Mouse (Mus musculus) kidney, embryonic 15.5 days (tissue): ENCODE results near the gene Pnliprp2. TPM values are rescaled to one million over a fixed set of nuclear protein-coding genes. Genes with fewer than 3 reads are reported as not detected.
A peak's percentile ranks its signal among the peaks of the same experiment; 100 is the strongest.

Experiments used
- ATAC-seq: fragments of 200-750 bp; cut with Nextera tagmentation; replicated peaks from 2 replicates; pipeline ENCODE4 v1.8.0; 2017; ENCODE audit warnings: moderate TSS enrichment; ENCODE audit not compliant: low FRiP score
- H3K27ac ChIP-seq: fragments of 300-500 bp; sonication (generic); 2 replicates; pipeline ENCODE4 v1.5.1; 2015; ENCODE audit warnings: mild to moderate bottlenecking, inconsistent platforms
- H3K27me3 ChIP-seq: fragments of 300-500 bp; sonication (generic); 2 replicates; pipeline ENCODE4 v1.6.1; 2015; ENCODE audit warnings: inconsistent platforms
- H3K36me3 ChIP-seq: fragments of 300-500 bp; sonication (generic); 2 replicates; pipeline ENCODE4 v1.6.1; 2015; ENCODE audit warnings: inconsistent platforms
- H3K4me1 ChIP-seq: fragments of 300-500 bp; sonication (generic); 2 replicates; pipeline ENCODE4 v1.6.1; 2015; ENCODE audit warnings: inconsistent platforms
- H3K4me2 ChIP-seq: fragments of 300-500 bp; sonication (generic); 2 replicates; pipeline ENCODE4 v1.6.1; 2015; ENCODE audit warnings: moderate library complexity, mild to moderate bottlenecking, inconsistent platforms
- H3K4me3 ChIP-seq: fragments of 300-500 bp; sonication (generic); replicated peaks from 2 replicates; pipeline ENCODE4 v1.5.1; 2015; ENCODE audit warnings: mild to moderate bottlenecking, inconsistent platforms
- H3K9ac ChIP-seq: fragments of 300-500 bp; sonication (generic); 2 replicates; pipeline ENCODE4 v1.6.1; 2015; ENCODE audit warnings: mild to moderate bottlenecking, inconsistent platforms
- H3K9me3 ChIP-seq: fragments of 300-500 bp; sonication (generic); replicated peaks from 2 replicates; pipeline ENCODE4 v1.6.1; 2016; ENCODE audit warnings: inconsistent platforms
- WGBS: fragments of 180-500 bp; shearing (Covaris S2); methylation state at CpG from one replicate; pipeline ENCODE4 v1.1.7; 2015; ENCODE audit warnings: mixed read lengths; 5-methylcytosine and 5-hydroxymethylcytosine counted together
- polyA plus RNA-seq: library from polyadenylated mRNA; unstranded; fragments of >200 nt; fragmentation: Nextera tagmentation; extraction: Ambion mirVana; gene quantifications from 2 replicates; pipeline ENCODE4 v1.2.1, GENCODE M21; 2015

Gene Pnliprp2
- polyA plus RNA-seq, 1 experiment from 2014 or later, result 0.44 TPM

- WGBS, result 75% methylated on average over 2 of the region's 2 CpGs
- ATAC-seq, result no peak
- no peaks in the 10 kb centered on the region for H3K9me3 ChIP-seq
Measured at GRCm38 (mm10) chr19:58750822-58751221, 8.7 kb upstream of the Pnliprp2 start.

GRCm38 (mm10) chr19:58751504-58751903 is 8.0 kb upstream of the Pnliprp2 start:
- Histone ChIP-seq H3K9me3 (no peaks in the 10 kb centered on the region), H3K4me2 (no peak overlapping the region), H3K27me3 (no peaks in the 10 kb centered on the region), H3K27ac (no peak overlapping the region), H3K9ac (no peak overlapping the region), H3K4me1 (no peaks in the 10 kb centered on the region), H3K4me3 (no peak overlapping the region), H3K36me3 (no peaks in the 10 kb centered on the region)
- WGBS, result 60% methylated on average over 2 of the region's 2 CpGs
- no peak for ATAC-seq

More at GRCm38 (mm10) chr19:58750822-58751221, 8.7 kb upstream of the Pnliprp2 start:
- Histone ChIP-seq H3K27ac (no peak overlapping the region), H3K4me1 (no peaks in the 10 kb centered on the region), H3K4me2 (no peak overlapping the region), H3K4me3 (no peak overlapping the region), H3K27me3 (no peaks in the 10 kb centered on the region), H3K9ac (no peak overlapping the region), H3K36me3 (no peaks in the 10 kb centered on the region)

- no peaks in the 10 kb centered on the region for H3K36me3 ChIP-seq
- no peak overlapping the region for H3K9ac ChIP-seq
- H3K4me2 ChIP-seq, result no peak overlapping the region
- no peaks in the 10 kb centered on the region for H3K9me3 ChIP-seq
- no peak overlapping the region for H3K27ac ChIP-seq
- no peaks in the 10 kb centered on the region for H3K27me3 ChIP-seq
- H3K4me1 ChIP-seq, result peaks cover 5% of the 10 kb centered on the region; the same call in 1 of the 2 replicates
- H3K4me3 ChIP-seq, result no peak overlapping the region
- no peak for ATAC-seq
- 88% methylated on average over 4 of the region's 4 CpGs for WGBS
Measured at GRCm38 (mm10) chr19:58758871-58759270, 648 bp upstream of the Pnliprp2 start.

- ATAC-seq, result peak; percentile 57; the same call in 1 of the 2 replicates
- Histone ChIP-seq H3K9me3 (no peaks in the 10 kb centered on the region), H3K4me2 (no peak overlapping the region), H3K36me3 (no peaks in the 10 kb centered on the region), H3K27ac (no peak overlapping the region), H3K9ac (no peak overlapping the region), H3K27me3 (0 out of 2 replicates have a peak, but pooled peaks cover 3% of the 10 kb centered on the region), H3K4me3 (no peak overlapping the region), H3K4me1 (peaks cover 5% of the 10 kb centered on the region; the same call in 1 of the 2 replicates)
- 19% methylated on average over 6 of the region's 6 CpGs for WGBS
Measured at GRCm38 (mm10) chr19:58762316-58762715, 2.8 kb downstream of the Pnliprp2 start.

- no peaks in the 10 kb centered on the region for H3K36me3 ChIP-seq
- no peak overlapping the region for H3K4me3 ChIP-seq
- H3K4me2 ChIP-seq, result peak overlapping the region; percentile 23; the same call in 1 of the 2 replicates
- H3K27ac ChIP-seq, result no peak overlapping the region
- no peaks in the 10 kb centered on the region for H3K9me3 ChIP-seq
- H3K27me3 ChIP-seq, result 0 out of 2 replicates have a peak, but pooled peaks cover 3% of the 10 kb centered on the region
- peak; percentile 77 for ATAC-seq
- H3K9ac ChIP-seq, result no peak overlapping the region
- peaks cover 5% of the 10 kb centered on the region; the same call in 1 of the 2 replicates for H3K4me1 ChIP-seq
- 14% methylated on average over 12 of the region's 12 CpGs for WGBS
Measured at GRCm38 (mm10) chr19:58762848-58763541, 3.5 kb downstream of the Pnliprp2 start.

- H3K27ac ChIP-seq, result no peak overlapping the region
- H3K4me1 ChIP-seq, result peaks cover 3% of the 10 kb centered on the region; the same call in 1 of the 2 replicates
- H3K4me2 ChIP-seq, result no peak overlapping the region
- H3K4me3 ChIP-seq, result no peak overlapping the region
- 0 out of 2 replicates have a peak, but pooled peaks cover 3% of the 10 kb centered on the region for H3K27me3 ChIP-seq
- no peak overlapping the region for H3K9ac ChIP-seq
- no peaks in the 10 kb centered on the region for H3K36me3 ChIP-seq
- WGBS, result 80% methylated on average over 6 of the region's 6 CpGs
- H3K9me3 ChIP-seq, result no peaks in the 10 kb centered on the region
- no peak for ATAC-seq
Measured at GRCm38 (mm10) chr19:58767329-58767728, 7.8 kb downstream of the Pnliprp2 start.

- Histone ChIP-seq H3K9me3 (no peaks in the 10 kb centered on the region), H3K4me1 (no peaks in the 10 kb centered on the region), H3K9ac (no peak overlapping the region), H3K27me3 (no peaks in the 10 kb centered on the region), H3K4me3 (no peak overlapping the region), H3K4me2 (no peak overlapping the region), H3K27ac (no peak overlapping the region), H3K36me3 (no peaks in the 10 kb centered on the region)
- WGBS, result 71% methylated on average over 5 of the region's 5 CpGs
- no peak for ATAC-seq
Measured at GRCm38 (mm10) chr19:58776461-58776860, 16.9 kb downstream of the Pnliprp2 start.

- Histone ChIP-seq H3K4me2 (no peak overlapping the region), H3K4me1 (no peaks in the 10 kb centered on the region), H3K9ac (no peak overlapping the region), H3K9me3 (no peaks in the 10 kb centered on the region), H3K27me3 (no peaks in the 10 kb centered on the region), H3K4me3 (no peak overlapping the region), H3K36me3 (no peaks in the 10 kb centered on the region), H3K27ac (no peak overlapping the region)
- WGBS, result 75% methylated on average over 4 of the region's 4 CpGs
- no peak for ATAC-seq
Measured at GRCm38 (mm10) chr19:58781566-58781965, 22.0 kb downstream of the Pnliprp2 start.

GRCm38 (mm10) chr19:58783938-58784337 is 24.4 kb downstream of the Pnliprp2 start:
- no peaks in the 10 kb centered on the region for H3K27me3 ChIP-seq
- no peaks in the 10 kb centered on the region for H3K9me3 ChIP-seq
- H3K36me3 ChIP-seq, result no peaks in the 10 kb centered on the region
- H3K27ac ChIP-seq, result no peak overlapping the region
- no peak for ATAC-seq
- 42% methylated on average over 7 of the region's 7 CpGs for WGBS
- no peaks in the 10 kb centered on the region for H3K4me1 ChIP-seq
- H3K4me3 ChIP-seq, result no peak overlapping the region
- no peak overlapping the region for H3K4me2 ChIP-seq
- no peak overlapping the region for H3K9ac ChIP-seq

GRCm38 (mm10) chr19:58789194-58789593 is 29.7 kb downstream of the Pnliprp2 start:
- H3K36me3 ChIP-seq, result no peaks in the 10 kb centered on the region
- H3K9ac ChIP-seq, result no peak overlapping the region
- ATAC-seq, result no peak
- no peak overlapping the region for H3K4me2 ChIP-seq
- no peaks in the 10 kb centered on the region for H3K27me3 ChIP-seq
- H3K4me1 ChIP-seq, result 0 out of 2 replicates have a peak, but pooled peaks cover 2% of the 10 kb centered on the region
- WGBS, result 72% methylated on average over 11 of the region's 11 CpGs
- no peak overlapping the region for H3K27ac ChIP-seq
- no peaks in the 10 kb centered on the region for H3K9me3 ChIP-seq
- no peak overlapping the region for H3K4me3 ChIP-seq

- ATAC-seq, result no peak
- H3K9ac ChIP-seq, result no peak within 1 kb of the TSS
- no peak within 1 kb of the TSS for H3K27ac ChIP-seq
- no peaks in the 10 kb centered on the region for H3K27me3 ChIP-seq
- H3K4me3 ChIP-seq, result no peak within 1 kb of the TSS
- H3K9me3 ChIP-seq, result no peaks in the 10 kb centered on the region
- peaks cover 2% of the 10 kb centered on the region for H3K36me3 ChIP-seq
- H3K4me1 ChIP-seq, result 0 out of 2 replicates have a peak, but pooled peaks cover 4% of the 10 kb centered on the region
- WGBS, result 53% methylated on average over 10 of the region's 10 CpGs
- H3K4me2 ChIP-seq, result no peak within 1 kb of the TSS
Measured at GRCm38 (mm10) chr19:58794284-58794683, 34.8 kb downstream of the Pnliprp2 start, which contains the start of gene 1700019N19Rik. TSS of gene 1700019N19Rik (minus strand) at chr19:58794461.

GRCm38 (mm10) chr19:58795114-58795669 is 35.7 kb downstream of the Pnliprp2 start:
- Histone ChIP-seq H3K4me1 (0 out of 2 replicates have a peak, but pooled peaks cover 4% of the 10 kb centered on the region), H3K4me2 (no peak overlapping the region), H3K9me3 (no peaks in the 10 kb centered on the region), H3K27me3 (no peaks in the 10 kb centered on the region), H3K9ac (no peak overlapping the region), H3K27ac (no peak overlapping the region), H3K4me3 (no peak overlapping the region), H3K36me3 (peaks cover 11% of the 10 kb centered on the region)
- ATAC-seq, result no peak
- 61% methylated on average over 12 of the region's 12 CpGs for WGBS
